Mouse (Mus musculus) embryonic facial prominence, embryonic 14.5 days (tissue): ENCODE results near the gene Gm48551. TPM values are rescaled to one million over a fixed set of nuclear protein-coding genes. Genes with fewer than 3 reads are reported as not detected.

ENCODE experiments used
- ATAC-seq: fragments of 200-750 bp; cut with Nextera tagmentation; 2 replicates; pipeline ENCODE4 v1.8.0; 2017; ENCODE audit warnings: low read depth, moderate number of reproducible peaks, moderate TSS enrichment
- DNase-seq: peaks from one replicate; pipeline ENCODE4 v3.0.0-alpha.2; 2015; ENCODE audit warnings: low spot score
- H3K27ac ChIP-seq: fragments of 300-500 bp; sonication (generic); replicated peaks from 2 replicates; pipeline ENCODE4 v1.5.1; 2014; ENCODE audit warnings: low read depth, mild to moderate bottlenecking, low read length, moderate library complexity
- H3K27me3 ChIP-seq: fragments of 300-500 bp; sonication (generic); replicated peaks from 2 replicates; pipeline ENCODE4 v1.6.1; 2014; ENCODE audit warnings: low read length; ENCODE audit not compliant: control insufficient read depth, insufficient read depth
- H3K36me3 ChIP-seq: fragments of 300-500 bp; sonication (generic); 2 replicates; pipeline ENCODE4 v1.6.1; 2014; ENCODE audit warnings: low read length, mixed read lengths; ENCODE audit not compliant: control insufficient read depth, insufficient read depth
- H3K4me1 ChIP-seq: fragments of 300-500 bp; sonication (generic); 2 replicates; pipeline ENCODE4 v1.6.1; 2014; ENCODE audit warnings: antibody characterized with exemption, low read length; ENCODE audit not compliant: control insufficient read depth, insufficient read depth
- H3K4me2 ChIP-seq: fragments of 300-500 bp; sonication (generic); 2 replicates; pipeline ENCODE4 v1.6.1; 2014; ENCODE audit warnings: low read depth, mild to moderate bottlenecking, low read length, moderate library complexity, mixed read lengths
- H3K4me3 ChIP-seq: fragments of 300-500 bp; sonication (generic); 2 replicates; pipeline ENCODE4 v1.5.1; 2014; ENCODE audit warnings: low read depth, mild to moderate bottlenecking, low read length
- H3K9ac ChIP-seq: fragments of 300-500 bp; sonication (generic); 2 replicates; pipeline ENCODE4 v1.6.1; 2014; ENCODE audit warnings: low read depth, mild to moderate bottlenecking, low read length, moderate library complexity, mixed read lengths
- H3K9me3 ChIP-seq: fragments of 300-500 bp; sonication (generic); 2 replicates; pipeline ENCODE4 v1.6.1; 2016; ENCODE audit warnings: low read length; ENCODE audit not compliant: control insufficient read depth
- WGBS: fragments of 180-500 bp; shearing (Covaris S2); extraction: QIAGEN DNeasy Blood & Tissue Kit; methylation state at CpG from one replicate; pipeline ENCODE4 v1.1.7; 2014; 5-methylcytosine and 5-hydroxymethylcytosine counted together
- polyA plus RNA-seq: library from polyadenylated mRNA; unstranded; fragments of >200 nt; fragmentation: Nextera tagmentation; extraction: Ambion mirVana; gene quantifications from 2 replicates; pipeline ENCODE4 v1.2.1, GENCODE M21; 2014

Gm48551 gene
- polyA plus RNA-seq, 1 experiment from 2014 or later = 2.6 TPM

DNA sequence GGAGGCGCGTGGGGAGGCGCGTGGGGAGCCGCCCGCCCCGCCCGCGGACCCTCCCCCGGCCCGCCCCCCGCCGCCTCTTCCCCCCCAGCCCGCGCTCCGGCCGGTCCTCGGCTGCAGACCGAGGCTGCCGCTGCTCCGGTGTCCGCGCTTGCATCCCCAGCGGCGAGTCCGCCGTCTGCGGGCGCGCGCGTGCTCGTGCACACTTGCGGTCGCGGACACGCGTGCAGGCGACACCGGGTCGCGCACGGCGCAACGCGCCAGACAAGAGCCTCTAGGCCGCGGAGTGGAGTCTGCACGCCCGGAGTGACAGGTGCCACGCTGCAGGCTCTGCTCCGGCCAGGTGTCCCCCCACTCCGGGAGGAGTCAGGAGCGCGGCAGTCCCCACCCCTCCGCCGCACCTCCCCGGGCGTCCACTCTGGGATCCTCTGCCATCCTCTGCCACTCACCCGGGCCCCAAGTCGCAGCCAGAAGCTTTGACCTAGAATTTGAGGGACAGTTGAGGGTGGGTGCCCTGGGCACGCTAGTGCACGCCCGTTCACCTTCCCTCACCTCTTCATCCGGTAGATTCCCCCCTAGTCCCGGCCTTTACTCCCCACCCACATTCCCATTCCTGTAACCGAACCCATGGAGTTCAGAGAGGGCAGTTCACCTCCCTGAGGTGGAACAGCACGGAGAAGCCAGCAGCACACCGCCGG, 46.7 kb downstream of the Gm48551 start:
- WGBS = 2% methylated on average over 29 of the region's 70 CpGs
- Histone ChIP-seq H3K9me3 (no peaks in the 10 kb centered on the region), H3K36me3 (no peaks in the 10 kb centered on the region), H3K27me3 (peaks cover 6% of the 10 kb centered on the region; the same call in 1 of the 2 replicates), H3K4me2 (peak overlapping the region; percentile 97), H3K27ac (peak overlapping the region; percentile 89), H3K4me3 (peak overlapping the region; percentile 80), H3K4me1 (peaks cover 15% of the 10 kb centered on the region), H3K9ac (peak overlapping the region; percentile 80)
- DNase-seq = no peak
- ATAC-seq = peak; percentile 13; the same call in 1 of the 2 replicates

DNA sequence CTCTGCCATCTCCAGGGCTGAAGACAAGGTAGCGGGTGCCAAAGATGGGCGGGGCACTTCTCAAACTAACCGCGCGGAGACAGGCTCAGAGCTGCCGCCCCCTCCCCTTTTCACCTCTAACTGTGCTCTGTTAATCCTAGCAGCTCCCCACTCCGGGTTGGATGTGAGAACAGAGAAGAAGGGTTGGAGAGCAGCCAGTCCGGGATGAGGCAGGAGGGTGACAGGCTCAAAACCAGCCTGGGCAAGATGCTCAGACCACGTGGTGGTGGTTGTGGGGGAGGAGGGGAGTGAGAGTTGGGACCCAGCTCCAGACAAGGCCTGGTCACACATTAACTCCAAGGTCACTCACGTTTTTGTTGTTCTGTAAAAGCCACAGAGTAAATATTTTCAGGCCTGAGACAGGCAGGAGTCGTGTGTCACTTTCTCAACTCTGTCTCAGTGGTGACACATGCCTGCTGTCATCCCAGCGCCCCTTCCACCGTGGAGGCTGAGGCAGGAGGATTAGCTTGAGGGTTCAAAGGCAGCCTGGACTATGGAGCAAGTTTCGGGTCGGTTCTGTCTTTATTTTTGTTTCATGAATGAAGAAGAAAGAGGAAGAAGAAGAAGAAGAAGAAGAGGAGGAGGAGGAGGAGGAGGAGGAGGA, 47.4 kb downstream of the Gm48551 start:
- Histone ChIP-seq H3K9me3 (no peaks in the 10 kb centered on the region), H3K4me2 (peak overlapping the region; percentile 97), H3K27ac (no peak overlapping the region), H3K4me3 (peak overlapping the region; percentile 80), H3K4me1 (peaks cover 15% of the 10 kb centered on the region; the same call in 1 of the 2 replicates), H3K36me3 (no peaks in the 10 kb centered on the region), H3K9ac (peak overlapping the region; percentile 80; the same call in 1 of the 2 replicates), H3K27me3 (peaks cover 6% of the 10 kb centered on the region; the same call in 1 of the 2 replicates)
- 20% methylated on average over 15 of the region's 15 CpGs for WGBS
- ATAC-seq (no peak), DNase-seq (peak; percentile 71)

DNA sequence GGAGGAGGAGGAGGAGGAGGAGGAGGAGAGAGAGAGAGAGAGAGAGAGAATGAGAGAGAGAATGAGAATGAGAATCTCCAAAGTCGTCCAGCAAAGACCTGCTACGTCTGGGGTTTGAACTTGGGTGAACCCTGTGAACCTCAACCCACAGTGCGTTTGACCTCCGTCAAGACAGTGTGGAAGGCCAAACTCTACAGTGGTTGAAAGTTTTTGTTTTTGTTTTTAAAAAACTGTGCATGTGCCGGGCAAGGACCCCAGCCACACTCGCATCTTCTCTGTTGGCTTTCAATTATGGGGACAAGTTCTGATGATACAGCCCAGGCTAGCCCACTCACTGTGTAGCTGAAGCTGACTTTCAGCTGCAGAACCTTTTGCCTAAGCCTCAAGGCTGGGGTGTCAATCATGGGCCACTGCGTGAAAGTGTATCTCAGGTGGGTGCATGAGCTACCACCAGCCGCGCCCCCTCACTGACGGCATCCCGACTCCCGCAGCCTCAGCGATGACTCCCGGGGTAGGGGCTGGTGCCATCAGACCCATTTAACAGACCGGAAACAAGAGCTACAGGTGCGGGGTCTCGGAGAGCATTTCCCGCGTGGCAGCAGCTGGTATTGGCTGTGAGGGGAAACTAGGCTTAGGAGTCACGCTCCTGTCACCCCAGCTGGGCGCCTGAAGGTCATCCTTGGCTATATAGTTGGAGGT, 48.1 kb downstream of the Gm48551 start:
- ATAC-seq (no peak; the same call in 1 of the 2 replicates), DNase-seq (no peak)
- H3K27ac ChIP-seq = no peak overlapping the region
- peaks cover 6% of the 10 kb centered on the region; the same call in 1 of the 2 replicates for H3K27me3 ChIP-seq
- H3K4me2 ChIP-seq = peak overlapping the region; percentile 57
- H3K36me3 ChIP-seq = no peaks in the 10 kb centered on the region
- peak overlapping the region; percentile 13; the same call in 1 of the 2 replicates for H3K4me3 ChIP-seq
- no peaks in the 10 kb centered on the region for H3K9me3 ChIP-seq
- 67% methylated on average over 21 of the region's 21 CpGs for WGBS
- peak overlapping the region; percentile 30; the same call in 1 of the 2 replicates for H3K9ac ChIP-seq
- peaks cover 14% of the 10 kb centered on the region; the same call in 1 of the 2 replicates for H3K4me1 ChIP-seq

DNA sequence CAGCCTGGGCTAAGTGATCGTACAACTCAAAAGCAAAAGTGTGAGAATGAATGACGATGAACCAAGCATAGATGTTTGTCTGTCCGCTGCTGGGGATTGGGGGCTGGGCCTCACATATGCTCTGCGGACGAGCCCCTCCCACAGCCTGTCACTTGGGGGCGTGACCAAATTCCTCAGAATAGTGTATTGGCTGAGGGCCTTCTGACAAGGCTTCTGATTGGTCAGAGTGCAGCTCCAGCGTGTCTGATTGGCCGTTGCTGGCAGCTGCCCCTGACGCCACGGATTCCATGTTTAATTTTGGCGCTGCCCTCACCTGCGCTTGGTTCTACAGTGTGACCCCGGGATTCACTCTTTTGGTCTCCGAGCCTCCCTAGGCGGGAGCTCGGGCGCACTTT, 48.6 kb downstream of the Gm48551 start:
- H3K27ac ChIP-seq = no peak overlapping the region
- peaks cover 4% of the 10 kb centered on the region; the same call in 1 of the 2 replicates for H3K27me3 ChIP-seq
- DNase-seq (peak; percentile 98), ATAC-seq (peak; percentile 91)
- no peaks in the 10 kb centered on the region for H3K36me3 ChIP-seq
- WGBS = 4% methylated on average over 17 of the region's 17 CpGs
- peak overlapping the region; percentile 57 for H3K4me2 ChIP-seq
- H3K9me3 ChIP-seq = no peaks in the 10 kb centered on the region
- peaks cover 12% of the 10 kb centered on the region; the same call in 1 of the 2 replicates for H3K4me1 ChIP-seq
- peak overlapping the region; percentile 30 for H3K4me3 ChIP-seq
- peak overlapping the region; percentile 60 for H3K9ac ChIP-seq

DNA sequence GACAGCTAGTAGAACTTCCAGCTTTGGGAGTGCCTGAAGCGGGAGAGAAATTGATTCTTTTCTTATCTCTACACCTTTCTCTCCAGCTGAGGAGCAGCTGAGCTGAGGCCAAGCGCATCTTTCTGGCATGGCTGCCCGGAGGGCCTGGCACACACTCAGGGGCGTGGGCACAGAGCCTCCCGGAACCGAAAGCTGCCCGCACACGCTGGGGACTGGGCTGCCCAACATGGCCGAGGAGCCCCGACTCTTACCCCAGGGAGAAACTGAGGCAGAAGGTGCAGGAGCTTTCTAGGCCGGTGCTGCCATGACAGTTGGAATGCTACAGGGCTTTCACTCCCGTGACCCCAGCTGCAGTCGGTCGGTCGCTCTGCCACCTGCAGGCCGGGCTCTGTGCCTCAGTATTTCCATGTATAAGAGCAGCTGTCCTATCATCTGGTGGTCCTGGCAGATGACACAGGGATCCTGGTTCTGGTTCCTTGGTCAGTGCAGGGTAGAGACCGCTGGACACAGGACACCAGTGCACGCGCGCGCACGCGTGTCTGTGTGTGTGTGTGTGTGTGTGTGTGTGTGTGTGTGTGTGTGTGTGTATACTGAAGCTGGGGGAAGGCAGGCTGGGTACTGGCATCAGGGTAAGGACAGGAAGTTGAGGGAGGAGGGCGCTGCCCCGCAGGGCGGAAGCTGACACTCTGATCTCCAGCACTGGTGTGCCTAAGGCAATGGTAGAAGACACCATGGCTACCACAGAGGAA, 49.4 kb downstream of the Gm48551 start:
- DNase-seq (no peak), ATAC-seq (no peak)
- WGBS = 74% methylated on average over 26 of the region's 26 CpGs
- Histone ChIP-seq H3K9ac (no peak overlapping the region), H3K27me3 (no peaks in the 10 kb centered on the region), H3K4me2 (peak overlapping the region; percentile 57; the same call in 1 of the 2 replicates), H3K36me3 (no peaks in the 10 kb centered on the region), H3K4me3 (no peak overlapping the region; the same call in 1 of the 2 replicates), H3K27ac (no peak overlapping the region), H3K4me1 (peaks cover 12% of the 10 kb centered on the region; the same call in 1 of the 2 replicates), H3K9me3 (no peaks in the 10 kb centered on the region)

DNA sequence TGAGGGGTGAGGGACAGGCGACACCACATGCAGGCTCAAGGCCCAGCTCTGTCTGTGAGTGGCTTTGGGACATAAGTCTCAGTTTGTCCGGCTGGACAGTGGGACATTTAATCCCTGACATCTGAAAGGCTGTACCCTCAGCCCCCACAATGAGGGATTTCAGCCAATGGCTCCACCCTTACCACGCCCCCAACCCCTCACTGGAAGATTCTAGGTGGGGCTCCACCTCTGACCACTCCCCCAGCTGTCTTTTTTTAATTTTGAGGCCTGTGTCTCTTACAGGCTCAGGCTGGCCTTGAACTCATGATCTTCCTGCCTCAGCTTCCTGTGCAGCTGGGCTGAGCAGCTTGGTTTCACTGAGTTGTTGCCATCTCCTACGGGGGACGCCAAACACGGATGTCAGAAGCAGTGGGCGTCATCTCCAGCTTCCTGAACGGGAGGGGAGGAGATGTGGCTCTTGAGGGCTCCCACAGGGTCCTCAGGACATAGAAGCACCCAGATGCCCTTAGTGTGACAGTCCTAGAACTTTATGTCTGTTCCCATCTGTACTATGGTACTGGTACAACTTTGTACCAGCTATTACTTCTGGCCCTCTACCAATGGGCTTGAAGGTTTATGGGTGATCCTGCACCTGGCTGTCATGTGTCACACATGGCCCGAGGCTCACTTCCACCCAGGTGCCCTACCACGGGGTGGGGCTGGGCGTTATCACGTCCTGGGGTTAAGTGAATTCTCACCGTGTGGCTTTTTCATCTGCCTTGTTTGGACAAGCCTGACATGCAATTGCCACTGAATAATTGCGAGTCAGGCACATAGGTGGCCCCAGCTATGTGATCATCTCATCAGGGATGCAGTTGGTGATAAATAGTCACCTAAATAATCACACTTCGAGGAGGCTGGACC, 50.3 kb downstream of the Gm48551 start:
- H3K4me2 ChIP-seq = no peak overlapping the region
- H3K36me3 ChIP-seq = no peaks in the 10 kb centered on the region
- ATAC-seq (no peak), DNase-seq (no peak)
- no peaks in the 10 kb centered on the region for H3K9me3 ChIP-seq
- no peak overlapping the region for H3K4me3 ChIP-seq
- H3K9ac ChIP-seq = no peak overlapping the region
- H3K27ac ChIP-seq = no peak overlapping the region
- peaks cover 7% of the 10 kb centered on the region; the same call in 1 of the 2 replicates for H3K4me1 ChIP-seq
- WGBS = 56% methylated on average over 15 of the region's 15 CpGs
- H3K27me3 ChIP-seq = no peaks in the 10 kb centered on the region

DNA sequence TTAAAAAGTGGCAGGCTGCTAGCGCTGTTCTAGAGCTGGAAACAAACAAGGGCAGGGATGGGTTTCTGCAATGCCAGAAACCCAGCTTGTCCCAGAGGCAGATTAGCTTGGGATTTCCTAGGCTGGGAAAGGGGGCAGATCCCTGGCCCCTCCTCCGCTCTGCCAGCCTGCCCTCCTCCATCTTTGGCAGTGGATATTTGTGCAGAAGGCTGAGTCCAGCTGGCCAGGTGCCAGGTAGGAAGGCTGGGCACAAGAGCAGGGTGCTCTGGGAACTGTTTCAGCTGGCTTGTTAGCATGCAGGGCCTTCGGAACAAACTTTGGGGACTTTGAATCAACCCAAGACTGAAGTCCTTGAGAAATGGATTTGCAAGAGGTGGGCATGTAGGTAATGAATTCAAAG, 51.2 kb downstream of the Gm48551 start:
- 76% methylated on average over 3 of the region's 3 CpGs for WGBS
- peaks cover 7% of the 10 kb centered on the region; the same call in 1 of the 2 replicates for H3K4me1 ChIP-seq
- no peaks in the 10 kb centered on the region for H3K36me3 ChIP-seq
- H3K9ac ChIP-seq = no peak overlapping the region
- DNase-seq (no peak), ATAC-seq (no peak)
- H3K27ac ChIP-seq = no peak overlapping the region
- no peak overlapping the region for H3K4me3 ChIP-seq
- no peaks in the 10 kb centered on the region for H3K27me3 ChIP-seq
- no peaks in the 10 kb centered on the region for H3K9me3 ChIP-seq
- H3K4me2 ChIP-seq = no peak overlapping the region
